Mouse (Mus musculus) heart, postnatal 0 days (tissue): Measurements from ENCODE around the gene Tap1.

Source experiments
- CTCF ChIP-seq: IDR thresholded peaks from 2 replicates; pipeline ENCODE4 v1.5.1; 2016; ENCODE audit warnings: antibody characterized with exemption, control low read depth, low read depth
- EP300 ChIP-seq: IDR thresholded peaks from 2 replicates; pipeline ENCODE4 v1.6.1; 2016; ENCODE audit warnings: antibody characterized with exemption, low read depth

DNA sequence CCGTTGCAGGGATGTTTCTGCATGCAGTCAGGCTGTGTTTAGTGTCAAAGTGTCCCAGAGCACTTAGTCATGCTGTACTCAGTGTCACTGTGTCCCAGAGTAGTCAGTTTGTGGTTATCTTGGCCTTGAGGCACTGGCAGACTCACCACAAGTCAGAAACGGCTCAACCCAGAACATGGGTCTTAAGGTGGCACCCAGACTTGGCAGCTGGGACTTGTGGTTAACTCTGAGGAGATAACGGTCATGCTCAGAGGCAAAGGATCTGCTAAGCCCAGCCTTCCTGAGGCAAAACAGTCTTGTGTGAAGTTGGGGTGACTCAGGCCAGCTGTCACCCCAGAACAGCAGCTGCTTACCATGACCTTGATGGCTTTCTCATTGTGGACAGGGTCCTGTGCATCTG, 23.2 kb downstream of the Tap1 start:
- no peak for TF ChIP-seq CTCF
- TF ChIP-seq EP300, result no peak
